Mouse (Mus musculus) lung, embryonic 15.5 days (tissue): ENCODE data around the gene AI413582. TPM values are rescaled to one million over a fixed set of nuclear protein-coding genes. Genes with fewer than 3 reads are reported as not detected.

Experiments
- ATAC-seq: fragments of 200-750 bp; cut with Nextera tagmentation; 2 replicates; pipeline ENCODE4 v1.8.0; 2017; ENCODE audit warnings: moderate number of reproducible peaks, borderline replicate concordance; ENCODE audit not compliant: low FRiP score, low TSS enrichment; ENCODE audit errors: extremely low read depth
- H3K27ac ChIP-seq: fragments of 300-500 bp; sonication (generic); 2 replicates; pipeline ENCODE4 v1.5.1; 2015; ENCODE audit warnings: moderate library complexity, mild to moderate bottlenecking, inconsistent platforms
- H3K27me3 ChIP-seq: fragments of 300-500 bp; sonication (generic); 2 replicates; pipeline ENCODE4 v1.6.1; 2015; ENCODE audit warnings: inconsistent platforms
- H3K36me3 ChIP-seq: fragments of 300-500 bp; sonication (generic); 2 replicates; pipeline ENCODE4 v1.6.1; 2015; ENCODE audit warnings: inconsistent platforms
- H3K4me1 ChIP-seq: fragments of 300-500 bp; sonication (generic); 2 replicates; pipeline ENCODE4 v1.6.1; 2015; ENCODE audit warnings: inconsistent platforms
- H3K4me2 ChIP-seq: fragments of 300-500 bp; sonication (generic); 2 replicates; pipeline ENCODE4 v1.6.1; 2015; ENCODE audit warnings: inconsistent platforms, mild to moderate bottlenecking, moderate library complexity
- H3K4me3 ChIP-seq: fragments of 300-500 bp; sonication (generic); 2 replicates; pipeline ENCODE4 v1.5.1; 2015; ENCODE audit warnings: mild to moderate bottlenecking, inconsistent platforms
- H3K9ac ChIP-seq: fragments of 300-500 bp; sonication (generic); 2 replicates; pipeline ENCODE4 v1.6.1; 2015; ENCODE audit warnings: inconsistent platforms
- H3K9me3 ChIP-seq: fragments of 300-500 bp; sonication (generic); 2 replicates; pipeline ENCODE4 v1.6.1; 2016; ENCODE audit warnings: inconsistent platforms
- WGBS: fragments of 180-500 bp; shearing (Covaris S2); methylation state at CpG from one replicate; pipeline ENCODE4 v1.1.7; 2015; 5-methylcytosine and 5-hydroxymethylcytosine counted together
- polyA plus RNA-seq: library from polyadenylated mRNA; unstranded; fragments of >200 nt; fragmentation: Nextera tagmentation; extraction: Ambion mirVana; gene quantifications from 2 replicates; pipeline ENCODE4 v1.2.1, GENCODE M21; 2015

Gene AI413582
- polyA plus RNA-seq, 1 experiment from 2014 or later = 20.1 TPM

GRCm38 (mm10) chr17:27532095-27532494 is 33.5 kb downstream of the AI413582 start:
- WGBS = 84% methylated on average over 8 of the region's 8 CpGs

GRCm38 (mm10) chr17:27528767-27529166 is 36.8 kb downstream of the AI413582 start:
- Histone ChIP-seq H3K9ac (no peak overlapping the region), H3K4me3 (no peak overlapping the region), H3K27ac (no peak overlapping the region), H3K27me3 (no peaks in the 10 kb centered on the region), H3K9me3 (no peaks in the 10 kb centered on the region), H3K36me3 (no peaks in the 10 kb centered on the region), H3K4me2 (no peak overlapping the region), H3K4me1 (no peaks in the 10 kb centered on the region)
- WGBS = 73% methylated on average over 5 of the region's 5 CpGs
- ATAC-seq = no peak

More at GRCm38 (mm10) chr17:27532095-27532494, 33.5 kb downstream of the AI413582 start:
- Histone ChIP-seq H3K9me3 (no peaks in the 10 kb centered on the region), H3K27me3 (no peaks in the 10 kb centered on the region), H3K27ac (no peak overlapping the region), H3K9ac (no peak overlapping the region), H3K4me2 (no peak overlapping the region), H3K4me1 (no peaks in the 10 kb centered on the region), H3K4me3 (no peak overlapping the region), H3K36me3 (no peaks in the 10 kb centered on the region)
- ATAC-seq = no peak

GRCm38 (mm10) chr17:27528030-27528429 is 37.5 kb downstream of the AI413582 start:
- no peak overlapping the region for H3K4me2 ChIP-seq
- no peaks in the 10 kb centered on the region for H3K9me3 ChIP-seq
- 49% methylated on average over 8 of the region's 8 CpGs for WGBS
- no peak for ATAC-seq
- H3K4me1 ChIP-seq = no peaks in the 10 kb centered on the region
- no peaks in the 10 kb centered on the region for H3K36me3 ChIP-seq
- H3K27me3 ChIP-seq = peaks cover 2% of the 10 kb centered on the region; the same call in 1 of the 2 replicates
- no peak overlapping the region for H3K27ac ChIP-seq
- no peak overlapping the region for H3K4me3 ChIP-seq
- no peak overlapping the region for H3K9ac ChIP-seq

- Histone ChIP-seq H3K4me3 (no peak overlapping the region), H3K4me2 (no peak overlapping the region), H3K4me1 (no peaks in the 10 kb centered on the region), H3K27ac (no peak overlapping the region), H3K36me3 (no peaks in the 10 kb centered on the region), H3K9ac (no peak overlapping the region), H3K27me3 (peaks cover 4% of the 10 kb centered on the region), H3K9me3 (no peaks in the 10 kb centered on the region)
- WGBS = 70% methylated on average over 6 of the region's 6 CpGs
- ATAC-seq = no peak
Observed at GRCm38 (mm10) chr17:27527188-27527587, 38.4 kb downstream of the AI413582 start.

- H3K9me3 ChIP-seq = no peaks in the 10 kb centered on the region
- H3K27me3 ChIP-seq = peaks cover 41% of the 10 kb centered on the region
- whole genome bisulfite sequencing = 52% methylated on average over 7 of the region's 7 CpGs
Observed at GRCm38 (mm10) chr17:27523121-27523520, 42.4 kb downstream of the AI413582 start.

DNA sequence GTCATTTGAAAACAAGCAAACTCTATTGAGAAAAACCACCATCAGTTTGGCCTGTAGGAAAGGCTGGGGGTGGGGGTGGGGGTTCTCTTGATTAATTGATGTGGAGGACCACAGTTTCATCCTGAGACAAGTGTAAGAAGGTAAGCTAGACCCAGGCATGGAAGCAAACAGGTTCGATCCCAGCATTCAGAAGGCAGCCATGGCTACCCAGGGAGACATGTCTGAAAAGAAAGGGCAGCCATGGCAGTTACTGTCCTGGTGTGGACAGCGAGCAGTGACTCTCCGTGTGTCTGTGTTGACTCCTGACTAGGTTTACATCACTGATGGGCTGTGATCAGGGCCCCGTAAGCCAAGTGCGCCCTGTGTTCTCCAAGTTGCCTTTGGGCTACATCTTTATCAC is 44.3 kb downstream of the AI413582 start, which contains the start of gene Grm4:
Gene Grm4, minus strand, starts transcription at position 101 of the 400 bp plus-strand sequence.
- ATAC-seq = no peak
- Histone ChIP-seq H3K27ac (no peak within 1 kb of the TSS), H3K27me3 (peaks cover 59% of the 10 kb centered on the region), H3K9me3 (no peaks in the 10 kb centered on the region), H3K4me2 (0 out of 2 replicates have a peak within 1 kb of the TSS, but pooled peaks have one; percentile 7), H3K4me1 (peaks cover 11% of the 10 kb centered on the region; the same call in 1 of the 2 replicates), H3K4me3 (no peak within 1 kb of the TSS), H3K9ac (no peak within 1 kb of the TSS), H3K36me3 (no peaks in the 10 kb centered on the region)
- 70% methylated on average over 5 of the region's 5 CpGs for WGBS

More at GRCm38 (mm10) chr17:27523121-27523520, 42.4 kb downstream of the AI413582 start:
- no peak overlapping the region for H3K27ac ChIP-seq
- H3K9ac ChIP-seq = no peak overlapping the region
- ATAC-seq = no peak
- no peak overlapping the region for H3K4me2 ChIP-seq
- no peaks in the 10 kb centered on the region for H3K36me3 ChIP-seq
- no peak overlapping the region for H3K4me3 ChIP-seq
- peaks cover 11% of the 10 kb centered on the region; the same call in 1 of the 2 replicates for H3K4me1 ChIP-seq

- under 1% methylated on average over 27 of the region's 27 CpGs for WGBS
- H3K27ac ChIP-seq = no peak overlapping the region
- H3K27me3 ChIP-seq = peaks cover 67% of the 10 kb centered on the region
- H3K36me3 ChIP-seq = no peaks in the 10 kb centered on the region
- ATAC-seq = no peak
- 0 out of 2 replicates have a peak overlapping the region, but pooled peaks have one; percentile 7 for H3K4me2 ChIP-seq
- no peak overlapping the region for H3K4me3 ChIP-seq
- peaks cover 11% of the 10 kb centered on the region; the same call in 1 of the 2 replicates for H3K4me1 ChIP-seq
- H3K9me3 ChIP-seq = no peaks in the 10 kb centered on the region
- H3K9ac ChIP-seq = no peak overlapping the region
Observed at GRCm38 (mm10) chr17:27520557-27520956, 45.0 kb downstream of the AI413582 start.

GRCm38 (mm10) chr17:27518700-27519595 is 46.6 kb downstream of the AI413582 start:
- H3K27me3 ChIP-seq = peaks cover 83% of the 10 kb centered on the region
- 41% methylated on average over 15 of the region's 15 CpGs for WGBS

GRCm38 (mm10) chr17:27518296-27518695 is 47.3 kb downstream of the AI413582 start:
- Histone ChIP-seq H3K36me3 (no peaks in the 10 kb centered on the region), H3K27me3 (peaks cover 89% of the 10 kb centered on the region), H3K4me1 (peaks cover 20% of the 10 kb centered on the region), H3K9ac (no peak overlapping the region), H3K4me3 (no peak overlapping the region), H3K9me3 (no peaks in the 10 kb centered on the region), H3K4me2 (no peak overlapping the region), H3K27ac (no peak overlapping the region)
- 0 out of 2 replicates have a peak, but pooled peaks have one; percentile 24 for ATAC-seq
- 18% methylated on average over 9 of the region's 9 CpGs for WGBS

More at GRCm38 (mm10) chr17:27518700-27519595, 46.6 kb downstream of the AI413582 start:
- Histone ChIP-seq H3K9me3 (no peaks in the 10 kb centered on the region), H3K9ac (no peak overlapping the region), H3K4me1 (peaks cover 13% of the 10 kb centered on the region), H3K27ac (no peak overlapping the region), H3K4me2 (no peak overlapping the region), H3K4me3 (no peak overlapping the region), H3K36me3 (no peaks in the 10 kb centered on the region)
- peak; percentile 9; the same call in 1 of the 2 replicates for ATAC-seq

GRCm38 (mm10) chr17:27513916-27514762 is 51.4 kb downstream of the AI413582 start:
- Histone ChIP-seq H3K9ac (no peak overlapping the region), H3K4me2 (peak overlapping the region; percentile 97), H3K4me3 (peak overlapping the region; percentile 51; the same call in 1 of the 2 replicates), H3K9me3 (no peaks in the 10 kb centered on the region), H3K4me1 (peaks cover 34% of the 10 kb centered on the region), H3K27me3 (peaks cover 100% of the 10 kb centered on the region), H3K27ac (no peak overlapping the region), H3K36me3 (no peaks in the 10 kb centered on the region)
- no peak for ATAC-seq
- WGBS = 34% methylated on average over 27 of the region's 27 CpGs
